Mouse (Mus musculus) urinary bladder, postnatal 14 days (tissue): ENCODE measurements at regions not wholly inside any gene's neighbourhood (a gene's known extent, or its start where the extent isn't known, plus 50 kb on each side); places are given as distances from the start of the nearest gene placed in this dataset.
A peak's percentile ranks its signal among the peaks of the same experiment; 100 is the strongest.

ENCODE experiments used
- DNase-seq: peaks from one replicate; pipeline ENCODE4 v3.0.0; 2021; ENCODE audit warnings: low spot score

DNA sequence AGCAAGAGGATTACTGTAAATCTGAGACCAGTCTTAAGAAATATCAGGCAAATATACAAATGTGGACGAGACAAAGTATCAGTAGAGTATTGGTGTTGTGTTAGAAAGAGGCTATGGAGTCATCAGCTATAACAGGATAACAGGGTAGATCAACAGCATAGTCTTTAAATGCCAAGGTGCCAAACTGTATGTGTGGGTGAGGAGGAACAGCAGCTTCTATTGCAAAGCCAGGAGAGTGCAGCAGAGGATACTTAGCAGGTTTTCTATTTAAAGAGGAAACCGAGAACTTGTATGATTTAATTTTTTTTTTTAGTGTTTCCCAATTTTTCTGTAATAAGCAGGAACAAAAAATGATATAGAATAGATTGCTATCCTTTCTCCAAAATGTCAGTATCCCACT is 202.7 kb upstream of the Camk1g start:
- no peak for DNase-seq

GRCm38 (mm10) chr1:193572411-193572810 is 202.3 kb upstream of the Camk1g start:
- no peak for DNase-seq

DNA sequence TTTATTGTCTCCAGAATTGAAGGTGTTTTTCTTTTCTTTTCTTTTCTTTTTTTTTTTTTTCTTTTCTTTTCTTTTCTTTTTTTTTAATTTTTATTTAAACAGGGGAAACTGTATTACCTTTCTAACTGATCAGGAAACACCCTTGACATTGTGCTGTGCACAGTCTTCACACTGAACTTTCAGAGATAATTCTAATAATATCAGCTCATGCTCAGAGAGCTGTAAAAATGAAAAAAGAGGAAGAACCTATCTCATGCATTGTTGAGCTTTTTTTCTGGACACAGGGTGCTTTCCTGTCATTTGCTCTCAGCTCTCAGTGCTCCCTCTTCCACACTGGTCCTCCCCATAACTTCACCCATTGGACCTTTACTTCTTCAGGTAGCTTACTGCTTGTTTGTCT is 201.0 kb upstream of the Camk1g start:
- no peak for DNase-seq

GRCm38 (mm10) chr1:193568586-193569174 is 198.6 kb upstream of the Camk1g start:
- peak; percentile 67 for DNase-seq

GRCm38 (mm10) chr1:193567217-193567616 is 197.1 kb upstream of the Camk1g start:
- no peak for DNase-seq

DNA sequence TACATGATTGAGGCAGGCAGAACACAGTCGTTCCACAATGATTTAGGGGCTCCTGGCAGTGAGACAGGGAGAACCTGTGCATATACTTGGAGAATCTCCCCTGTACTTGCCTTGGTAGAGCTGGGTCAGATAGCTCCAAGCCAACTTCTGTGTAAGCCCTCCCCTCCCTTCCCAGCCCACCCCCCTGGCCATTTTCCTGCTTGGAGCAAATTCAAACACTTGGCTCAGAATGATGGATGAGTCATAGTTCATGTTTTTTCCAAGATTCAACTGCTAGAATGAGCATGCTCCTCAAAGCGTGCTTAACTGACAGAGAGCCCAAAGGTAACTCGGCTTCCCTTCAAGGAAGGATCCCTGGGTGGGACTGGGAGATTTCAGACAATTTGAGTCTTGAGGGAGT is 194.1 kb upstream of the Camk1g start:
- no peak for DNase-seq

DNA sequence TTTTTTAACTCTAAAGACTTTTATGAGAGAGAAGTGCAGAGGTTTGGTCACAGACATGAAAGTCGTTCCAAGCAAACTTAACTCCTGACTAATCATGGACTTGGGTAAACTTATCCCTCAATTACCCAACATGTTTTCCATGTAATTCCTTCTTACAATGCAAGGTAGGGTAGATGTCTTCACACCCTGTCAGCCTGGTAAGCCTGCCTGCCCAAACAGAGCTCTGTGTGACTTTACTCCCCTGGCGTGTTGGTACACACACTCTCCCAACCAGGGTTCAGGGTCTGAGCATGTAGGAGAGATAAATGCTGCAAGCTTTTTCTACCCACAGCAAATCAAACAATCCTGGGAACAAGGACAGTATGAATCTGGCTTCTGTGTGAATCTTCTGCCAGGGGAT is 192.1 kb upstream of the Camk1g start:
- DNase-seq = no peak

DNA sequence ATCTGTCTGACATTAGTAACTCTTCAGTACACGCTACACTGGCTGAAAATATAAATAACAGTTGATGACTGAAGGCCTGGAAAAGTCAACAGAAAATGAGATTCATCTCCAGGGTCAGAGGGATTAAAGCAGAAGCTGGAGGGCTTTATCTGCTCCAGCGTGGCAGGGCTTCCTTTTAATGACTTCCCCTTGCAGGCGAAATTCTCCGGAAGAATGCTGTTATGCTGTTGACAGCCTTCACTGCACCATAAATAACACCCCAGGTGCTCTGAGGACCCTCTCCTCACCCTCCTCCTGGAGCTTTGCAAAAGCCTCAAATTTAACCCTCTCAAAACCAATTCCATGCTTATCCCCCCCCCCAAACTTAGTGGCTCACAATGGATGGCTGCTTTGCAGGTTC is 188.0 kb upstream of the Camk1g start:
- DNase-seq = no peak

DNA sequence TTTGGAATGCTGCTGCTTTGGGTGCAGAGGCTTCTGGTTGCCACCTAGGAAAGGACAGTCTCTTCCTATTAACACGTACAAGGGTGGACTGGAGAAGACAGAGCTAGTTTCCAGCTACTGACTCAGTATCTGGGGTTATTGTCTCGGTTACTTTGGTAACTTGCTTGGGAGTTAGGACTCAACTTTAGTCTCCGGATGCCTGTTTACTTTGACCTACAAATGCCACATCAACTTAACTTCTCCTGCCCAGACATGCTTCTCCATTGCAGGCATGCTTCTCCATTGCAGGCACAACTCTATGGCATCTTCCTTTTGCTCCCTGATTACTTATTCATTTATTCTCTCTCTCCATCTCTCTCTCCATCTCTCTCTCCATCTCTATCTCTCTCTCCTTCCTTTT is 184.6 kb upstream of the Camk1g start:
- no peak for DNase-seq

- DNase-seq = no peak
Observed at GRCm38 (mm10) chr1:193552348-193552747, 182.2 kb upstream of the Camk1g start.

DNA sequence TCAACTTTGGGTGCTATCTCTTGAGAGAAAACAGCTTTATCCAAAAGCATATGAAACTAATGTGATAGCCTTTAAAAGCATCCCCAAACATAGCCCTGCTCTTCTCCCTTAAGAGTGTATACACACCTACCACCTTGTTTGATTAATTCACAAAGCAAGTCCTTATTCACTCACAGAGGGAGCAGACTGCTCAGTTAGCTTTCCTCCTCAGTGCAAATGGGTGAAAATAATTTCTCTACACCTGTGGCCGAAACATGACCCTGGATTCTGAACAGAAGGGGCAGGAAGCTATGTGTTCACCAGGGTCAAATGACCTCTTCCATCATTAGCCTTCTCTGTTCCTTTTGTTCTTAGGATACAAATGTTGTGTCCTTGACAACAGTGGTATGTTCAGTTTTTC is 181.2 kb upstream of the Camk1g start:
- no peak for DNase-seq

GRCm38 (mm10) chr1:193550761-193551160 is 180.7 kb upstream of the Camk1g start:
- peak; percentile 52 for DNase-seq

DNA sequence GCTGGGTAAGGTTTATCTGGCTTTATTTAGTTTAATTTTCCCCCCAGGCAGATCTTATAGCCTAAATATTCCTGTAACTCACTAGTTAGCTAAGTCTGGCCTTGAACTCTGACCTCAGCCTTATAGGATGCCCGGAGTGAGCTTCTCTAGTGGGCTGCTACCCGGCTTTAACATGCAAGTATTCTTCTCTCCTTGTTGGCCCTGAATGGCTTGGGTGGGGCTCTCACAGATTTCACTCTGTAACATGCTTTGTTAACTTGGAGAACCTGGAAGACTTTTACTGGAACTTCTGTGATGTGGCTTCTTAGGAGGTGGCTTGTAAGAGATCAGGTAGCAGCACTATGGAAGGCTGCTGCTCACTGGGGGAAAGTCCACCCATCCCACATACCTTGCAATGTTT is 177.3 kb upstream of the Camk1g start:
- DNase-seq = no peak

DNA sequence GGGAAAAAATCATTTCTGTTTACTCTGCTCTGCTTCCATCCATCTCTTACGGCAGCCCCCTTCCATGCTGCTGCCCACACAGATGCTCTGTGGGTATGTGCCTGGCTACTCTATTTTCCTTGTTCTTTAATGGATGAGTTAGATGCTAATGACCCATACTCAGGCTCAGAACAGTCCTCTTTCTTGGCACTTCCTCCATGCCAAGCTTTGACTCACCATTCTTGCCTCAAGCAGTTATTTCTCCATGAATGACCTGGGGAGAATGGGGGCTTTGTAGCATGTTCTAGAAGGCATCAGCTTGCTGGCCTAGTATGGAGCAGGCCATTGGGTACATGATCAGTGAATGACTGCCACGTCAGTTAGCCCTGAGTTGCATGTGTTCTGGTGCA is 175.9 kb upstream of the Camk1g start:
- DNase-seq = no peak

DNA sequence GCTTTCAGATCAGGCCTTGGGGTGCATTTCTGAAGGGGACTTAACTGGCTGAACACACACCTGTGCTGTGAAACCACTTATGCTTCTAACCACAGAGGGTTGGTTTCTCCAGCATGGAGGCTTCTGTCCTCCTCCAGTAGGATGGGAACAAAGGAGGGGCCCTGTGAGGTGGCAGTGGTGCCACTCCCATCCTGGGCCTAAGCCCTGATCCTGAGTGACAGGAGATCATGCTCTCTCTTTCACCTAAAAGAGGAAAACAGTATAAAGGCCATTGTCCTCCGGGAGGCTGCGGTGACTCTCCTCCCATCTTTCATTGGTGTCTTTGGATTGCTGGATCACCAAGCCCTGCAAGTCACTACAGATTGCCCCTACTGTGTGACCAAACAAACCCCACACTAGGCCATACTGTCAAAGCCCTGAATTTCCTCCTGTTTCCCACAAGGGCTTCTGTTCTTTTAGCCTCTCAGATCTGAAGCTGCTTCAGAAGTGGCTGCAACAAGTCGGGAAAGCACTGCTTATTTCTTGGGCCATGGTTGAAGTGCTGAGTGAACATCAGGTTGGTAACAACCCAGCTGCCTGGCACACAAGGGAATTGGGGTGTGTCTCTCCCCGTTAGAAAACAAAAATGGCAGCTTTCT is 175.4 kb upstream of the Camk1g start:
- no peak for DNase-seq

GRCm38 (mm10) chr1:193544804-193545203 is 174.7 kb upstream of the Camk1g start:
- no peak for DNase-seq

DNA sequence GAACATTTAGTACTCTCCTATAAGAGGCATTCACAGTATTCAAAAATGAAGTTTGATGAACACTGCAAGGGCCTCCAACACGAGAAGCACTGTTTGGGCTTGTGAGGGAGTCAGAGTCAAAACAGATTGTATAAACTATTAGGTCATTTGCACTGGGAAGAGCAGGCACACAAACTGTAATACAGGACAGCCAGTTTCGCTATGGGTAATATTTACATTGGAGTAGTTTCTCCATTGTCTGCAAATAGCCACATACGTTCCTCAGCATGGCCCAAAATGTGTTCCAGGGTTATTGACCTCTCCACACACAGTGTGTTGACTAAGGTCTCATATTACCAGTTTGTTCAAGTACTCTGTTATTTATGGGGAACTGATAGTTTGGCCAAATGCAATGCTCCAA is 173.7 kb upstream of the Camk1g start:
- no peak for DNase-seq

DNA sequence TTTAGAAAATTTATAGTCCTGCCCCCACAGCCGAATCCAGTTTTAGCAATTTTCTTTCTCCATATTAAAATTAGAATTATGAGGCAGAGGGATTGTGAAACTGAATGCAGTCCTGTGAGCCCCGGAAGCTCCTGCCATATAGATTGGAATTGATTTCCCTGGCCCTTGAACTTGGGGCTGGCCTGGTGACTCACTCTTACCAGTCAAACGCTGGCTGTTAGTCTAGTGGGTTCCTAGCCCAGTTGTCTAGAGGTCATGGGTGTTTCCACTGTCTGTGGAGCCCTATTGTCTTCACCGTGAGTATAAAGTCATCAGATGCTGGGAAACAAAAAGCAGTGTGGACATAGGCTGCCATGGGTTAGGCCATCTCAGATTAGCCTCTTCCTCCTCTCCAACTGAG is 173.2 kb upstream of the Camk1g start:
- no peak for DNase-seq

DNA sequence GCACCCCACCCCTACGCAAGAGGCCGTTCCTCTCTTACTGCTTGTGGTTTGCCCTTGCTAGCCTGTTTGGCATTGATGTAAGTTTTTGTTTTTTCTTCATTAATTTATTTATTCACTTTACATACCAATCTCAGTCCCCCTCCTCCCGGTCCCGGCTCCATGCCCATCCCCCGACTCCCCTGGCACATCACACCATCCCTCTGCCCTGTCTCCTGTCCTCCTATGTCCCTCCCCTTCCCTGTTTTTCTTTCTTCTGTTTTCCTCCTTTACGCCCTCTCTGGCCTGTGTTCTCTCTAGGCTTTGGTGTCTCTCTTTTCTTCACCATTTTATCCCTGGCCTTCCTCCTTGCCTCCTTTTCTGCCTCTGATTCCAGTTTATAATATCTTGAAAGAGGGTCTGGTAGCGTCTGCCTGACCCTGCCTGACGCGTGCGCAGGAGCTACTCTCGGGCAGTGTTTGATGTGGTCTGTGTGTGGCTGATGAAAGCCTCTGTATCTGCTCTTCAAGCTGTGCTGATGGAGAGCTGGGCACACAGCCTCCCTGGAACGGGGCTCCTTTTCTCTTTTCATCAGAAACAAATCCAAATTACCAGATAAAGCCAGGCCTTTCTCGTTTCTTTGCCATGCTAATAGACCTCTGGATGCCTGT is 172.0 kb upstream of the Camk1g start:
- DNase-seq = no peak

DNA sequence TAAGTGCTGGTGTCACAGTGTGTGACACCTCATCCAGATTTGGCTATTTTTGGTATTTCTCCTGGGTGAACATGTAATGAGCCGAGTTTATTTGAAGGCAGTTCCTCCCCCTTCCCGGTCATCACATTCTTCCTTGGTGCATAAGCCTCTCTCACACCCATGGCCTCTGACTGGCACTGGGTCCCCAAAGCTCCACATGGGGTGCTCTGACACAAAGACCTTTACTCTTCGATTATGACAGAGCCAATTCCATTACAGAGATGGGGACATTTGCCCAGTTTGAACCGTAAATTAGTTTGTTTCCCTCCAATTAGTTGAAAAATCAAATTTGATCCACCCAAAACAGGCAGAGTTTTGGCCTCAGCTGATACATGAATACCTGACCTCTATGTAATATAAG is 171.2 kb upstream of the Camk1g start:
- no peak for DNase-seq

DNA sequence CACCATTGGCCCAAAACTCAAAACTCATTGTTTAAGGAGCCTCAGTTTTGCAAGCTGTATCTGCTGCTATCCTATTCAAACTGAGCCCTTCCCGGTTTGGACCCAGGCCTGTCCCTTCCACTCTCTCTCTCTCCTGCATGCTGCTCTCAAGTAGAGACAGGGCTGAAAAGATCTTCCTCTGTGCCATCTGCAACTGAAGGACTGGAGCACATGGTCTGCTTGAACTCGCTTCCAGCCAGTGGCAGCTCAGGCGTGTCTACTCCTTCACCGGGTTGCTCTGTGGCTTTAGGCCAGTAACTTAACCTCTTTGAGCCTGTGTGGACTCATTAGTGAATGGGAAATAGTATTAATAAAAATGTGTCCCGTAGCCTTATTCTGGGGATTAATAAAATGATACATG is 170.4 kb upstream of the Camk1g start:
- DNase-seq = no peak

DNA sequence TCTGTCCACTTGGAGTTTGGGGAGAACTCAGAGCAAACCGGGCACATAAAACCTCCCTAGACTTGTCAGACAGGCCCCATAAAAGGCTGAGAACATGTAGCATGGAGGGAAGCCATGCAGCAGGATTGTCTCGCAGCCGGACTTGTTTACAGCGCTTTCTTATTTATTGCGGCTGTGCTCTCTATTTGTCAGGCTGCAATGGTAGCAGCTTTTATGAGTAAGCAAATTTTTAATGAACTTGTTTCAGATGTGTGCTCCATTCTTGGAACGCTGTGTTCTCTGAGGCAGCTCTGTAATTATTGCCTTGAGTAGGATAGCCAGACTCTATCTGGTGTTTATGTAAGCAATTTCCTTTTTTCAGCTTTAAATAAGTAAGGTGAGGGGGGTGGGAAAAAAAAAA is 169.2 kb upstream of the Camk1g start:
- no peak for DNase-seq

- DNase-seq = no peak
Observed at GRCm38 (mm10) chr1:193538425-193538824, 168.3 kb upstream of the Camk1g start.

GRCm38 (mm10) chr1:193537616-193538015 is 167.5 kb upstream of the Camk1g start:
- DNase-seq = no peak
